Mouse (Mus musculus): ENCODE measurements around the gene Ppp1r3d.

Ppp1r3d gene

GRCm38 (mm10) chr2:178414261-178415149 lies at the start of gene Ppp1r3d, which contains the start of gene Fam217b:
Ppp1r3d (minus strand) TSS chr2:178414472.
Fam217b (plus strand) TSS chr2:178414524.
- peak; percentile 46 to 68 for DNase-seq

GRCm38 (mm10) chr2:178460353-178460752 lies 46.1 kb upstream of the Ppp1r3d start:
- no peak for DNase-seq

GRCm38 (mm10) chr2:178457414-178457813 lies 43.1 kb upstream of the Ppp1r3d start:
- no peak for DNase-seq

- DNase-seq = peak; percentile 8 to 9
Observed at GRCm38 (mm10) chr2:178454664-178455516, 40.6 kb upstream of the Ppp1r3d start.

- DNase-seq = no peak
Observed at GRCm38 (mm10) chr2:178450961-178451360, 36.7 kb upstream of the Ppp1r3d start.

GRCm38 (mm10) chr2:178450236-178450635 lies 36.0 kb upstream of the Ppp1r3d start:
- DNase-seq = no peak

- DNase-seq = no peak
Observed at GRCm38 (mm10) chr2:178449386-178449785, 35.1 kb upstream of the Ppp1r3d start.

GRCm38 (mm10) chr2:178437311-178437710 lies 23.0 kb upstream of the Ppp1r3d start:
- DNase-seq = no peak

GRCm38 (mm10) chr2:178433903-178434302 lies 19.6 kb upstream of the Ppp1r3d start:
- no peak for DNase-seq

- DNase-seq = no peak
Observed at GRCm38 (mm10) chr2:178433495-178433894, 19.2 kb upstream of the Ppp1r3d start.

GRCm38 (mm10) chr2:178430231-178430630 lies 16.0 kb upstream of the Ppp1r3d start, which contains the start of gene Cdh26:
Cdh26 (plus strand) TSS chr2:178430531.
- no peak for DNase-seq

- DNase-seq = no peak
Observed at GRCm38 (mm10) chr2:178429426-178429825, 15.2 kb upstream of the Ppp1r3d start.

GRCm38 (mm10) chr2:178428676-178429075 lies 14.4 kb upstream of the Ppp1r3d start:
- no peak for DNase-seq

GRCm38 (mm10) chr2:178428183-178428582 lies 13.9 kb upstream of the Ppp1r3d start:
- no peak for DNase-seq

- no peak for DNase-seq
Observed at GRCm38 (mm10) chr2:178427181-178427580, 12.9 kb upstream of the Ppp1r3d start.

- DNase-seq = no peak
Observed at GRCm38 (mm10) chr2:178426229-178426628, 12.0 kb upstream of the Ppp1r3d start.

- DNase-seq = no peak
Observed at GRCm38 (mm10) chr2:178423223-178423622, 9.0 kb upstream of the Ppp1r3d start.

GRCm38 (mm10) chr2:178422186-178422585 lies 7.9 kb upstream of the Ppp1r3d start:
- DNase-seq = no peak

GRCm38 (mm10) chr2:178421603-178422002 lies 7.3 kb upstream of the Ppp1r3d start:
- DNase-seq = no peak

- DNase-seq = no peak
Observed at GRCm38 (mm10) chr2:178420576-178420975, 6.3 kb upstream of the Ppp1r3d start.

GRCm38 (mm10) chr2:178416970-178417369 lies 2.7 kb upstream of the Ppp1r3d start:
- DNase-seq = no peak

GRCm38 (mm10) chr2:178416427-178416826 lies 2.2 kb upstream of the Ppp1r3d start:
- DNase-seq = no peak

GRCm38 (mm10) chr2:178415150-178415448 lies 827 bp upstream of the Ppp1r3d start:
- peak in 1 of 2 experiments; percentile 26 for DNase-seq

Data from cerebellum, postnatal 25 days (tissue).